Mouse (Mus musculus): ENCODE measurements around the gene Spag8. TPM values are rescaled to one million over a fixed set of nuclear protein-coding genes. Genes with fewer than 3 reads are reported as not detected.

Spag8 gene
- polyA plus RNA-seq, 2 experiments from 2014 or later, result not detected

- no peak for ATAC-seq
These were observed 3.6 kb downstream of the Spag8 start for GRCm38 (mm10) chr4:43649783-43650182.

- no peak for ATAC-seq
These were observed 12.9 kb downstream of the Spag8 start for GRCm38 (mm10) chr4:43640491-43640890.

GRCm38 (mm10) chr4:43640076-43640475, 13.3 kb downstream of the Spag8 start:
- no peak for ATAC-seq

- no peak for ATAC-seq
These were observed 16.6 kb downstream of the Spag8 start for GRCm38 (mm10) chr4:43636751-43637150.

- no peak for ATAC-seq
These were observed 18.6 kb downstream of the Spag8 start for GRCm38 (mm10) chr4:43634621-43635374.

GRCm38 (mm10) chr4:43633736-43634135, 19.7 kb downstream of the Spag8 start:
- ATAC-seq, result no peak

GRCm38 (mm10) chr4:43633296-43633695, 20.1 kb downstream of the Spag8 start:
- ATAC-seq, result no peak

- ATAC-seq, result no peak
These were observed 21.2 kb downstream of the Spag8 start for GRCm38 (mm10) chr4:43631956-43632920.

- no peak for ATAC-seq
These were observed 22.1 kb downstream of the Spag8 start, which contains the start of gene Npr2 for GRCm38 (mm10) chr4:43631046-43631955. Npr2 (plus strand) TSS chr4:43631935.

GRCm38 (mm10) chr4:43630671-43631045, 22.7 kb downstream of the Spag8 start:
- ATAC-seq, result no peak

GRCm38 (mm10) chr4:43630030-43630581, 23.3 kb downstream of the Spag8 start:
- ATAC-seq, result peak; percentile 74

GRCm38 (mm10) chr4:43629106-43629817, 24.1 kb downstream of the Spag8 start:
- ATAC-seq, result no peak

GRCm38 (mm10) chr4:43620146-43620778, 33.1 kb downstream of the Spag8 start:
- no peak for ATAC-seq

- no peak for ATAC-seq
These were observed 40.2 kb downstream of the Spag8 start for GRCm38 (mm10) chr4:43613060-43613730.

- no peak for ATAC-seq
These were observed 40.9 kb downstream of the Spag8 start for GRCm38 (mm10) chr4:43612534-43612933.

- no peak for ATAC-seq
These were observed 48.4 kb downstream of the Spag8 start for GRCm38 (mm10) chr4:43604751-43605685.

- no peak for ATAC-seq
These were observed 49.3 kb downstream of the Spag8 start for GRCm38 (mm10) chr4:43604099-43604498.

Measured in CD4-positive, CD25-positive, alpha-beta regulatory T cell, adult 4 months (primary cell).